Mouse (Mus musculus): ENCODE data around the gene Mindy4. TPM values are rescaled to one million over a fixed set of nuclear protein-coding genes. Genes with fewer than 3 reads are reported as not detected.

Gene Mindy4
- polyA plus RNA-seq, 1 experiment = 4.9 TPM

- H3K4me1 ChIP-seq (ENCODE audit: control insufficient read depth, insufficient read depth, low read length) = peaks cover 10% of the 10 kb centered on the region
- TF ChIP-seq POLR2A (IDR thresholded peaks at IDR 0.05; ENCODE audit: borderline replicate concordance, insufficient read depth, low read length) (no peak), CTCF (IDR thresholded peaks at IDR 0.05; ENCODE audit: borderline replicate concordance, insufficient read depth, low read depth, low read length) (no peak)
- no peak overlapping the region for H3K27ac ChIP-seq (ENCODE audit: insufficient read depth, low read length)
- WGBS = 79% methylated on average over 12 of the region's 12 CpGs
- H3K27me3 ChIP-seq (ENCODE audit: control insufficient read depth, insufficient read depth, low read length) = no peaks in the 10 kb centered on the region
- H3K4me3 ChIP-seq (replicated peaks; ENCODE audit: insufficient read depth, low read depth, low read length) = no peak overlapping the region
- DNase-seq = no peak
Observed at GRCm38 (mm10) chr6:55246911-55247438, 43.8 kb downstream of the Mindy4 start.

GRCm38 (mm10) chr6:55249263-55249662 lies 46.1 kb downstream of the Mindy4 start:
- peaks cover 9% of the 10 kb centered on the region; the same call in 1 of the 2 replicates for H3K4me1 ChIP-seq (ENCODE audit: control insufficient read depth, insufficient read depth, low read length)
- DNase-seq = no peak
- 95% methylated on average over 9 of the region's 9 CpGs for WGBS
- no peak overlapping the region for H3K27ac ChIP-seq (ENCODE audit: insufficient read depth, low read length)
- H3K4me3 ChIP-seq (replicated peaks; ENCODE audit: insufficient read depth, low read depth, low read length) = no peak overlapping the region
- TF ChIP-seq CTCF (IDR thresholded peaks at IDR 0.05; ENCODE audit: borderline replicate concordance, insufficient read depth, low read depth, low read length) (no peak), POLR2A (IDR thresholded peaks at IDR 0.05; ENCODE audit: borderline replicate concordance, insufficient read depth, low read length) (no peak)
- H3K27me3 ChIP-seq (ENCODE audit: control insufficient read depth, insufficient read depth, low read length) = no peaks in the 10 kb centered on the region

DNA sequence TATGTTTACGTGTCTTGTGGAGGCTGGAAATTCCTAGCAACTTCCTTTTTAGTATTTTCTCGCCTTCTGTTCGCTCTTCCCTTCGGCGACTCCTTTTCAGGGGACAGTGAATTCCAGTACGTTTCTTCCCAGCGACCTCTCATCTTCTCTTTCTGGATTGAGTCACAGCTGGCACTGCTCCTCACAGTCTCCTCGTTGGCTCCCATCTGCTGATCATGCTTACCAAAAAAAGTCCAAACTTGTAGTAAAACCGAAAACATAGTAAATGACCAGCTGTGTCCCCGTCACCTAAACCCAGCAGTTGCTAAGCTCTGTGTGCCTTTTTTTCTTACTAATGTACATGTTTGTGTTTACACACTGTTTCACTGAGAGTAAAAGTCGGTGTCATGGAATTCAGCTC lies 47.6 kb downstream of the Mindy4 start:
- H3K27ac ChIP-seq (ENCODE audit: insufficient read depth, low read length) = no peak overlapping the region
- 59% methylated on average over 11 of the region's 11 CpGs for WGBS
- peaks cover 9% of the 10 kb centered on the region; the same call in 1 of the 2 replicates for H3K4me1 ChIP-seq (ENCODE audit: control insufficient read depth, insufficient read depth, low read length)
- DNase-seq = no peak
- no peaks in the 10 kb centered on the region for H3K27me3 ChIP-seq (ENCODE audit: control insufficient read depth, insufficient read depth, low read length)
- TF ChIP-seq POLR2A (IDR thresholded peaks at IDR 0.05; ENCODE audit: borderline replicate concordance, insufficient read depth, low read length) = no peak
- TF ChIP-seq CTCF (IDR thresholded peaks at IDR 0.05; ENCODE audit: borderline replicate concordance, insufficient read depth, low read depth, low read length) = no peak
- H3K4me3 ChIP-seq (replicated peaks; ENCODE audit: insufficient read depth, low read depth, low read length) = no peak overlapping the region

- peaks cover 9% of the 10 kb centered on the region; the same call in 1 of the 2 replicates for H3K4me1 ChIP-seq (ENCODE audit: control insufficient read depth, insufficient read depth, low read length)
- 86% methylated on average over 7 of the region's 7 CpGs for whole genome bisulfite sequencing
- DNase-seq = no peak
Observed at GRCm38 (mm10) chr6:55251596-55251995, 48.4 kb downstream of the Mindy4 start.

GRCm38 (mm10) chr6:55252731-55253247 lies 49.6 kb downstream of the Mindy4 start:
- H3K4me1 ChIP-seq (ENCODE audit: control insufficient read depth, insufficient read depth, low read length) = peaks cover 3% of the 10 kb centered on the region; the same call in 1 of the 2 replicates
- no peak for DNase-seq
- TF ChIP-seq POLR2A (IDR thresholded peaks at IDR 0.05; ENCODE audit: borderline replicate concordance, insufficient read depth, low read length) (no peak), CTCF (IDR thresholded peaks at IDR 0.05; ENCODE audit: borderline replicate concordance, insufficient read depth, low read depth, low read length) (no peak)
- no peaks in the 10 kb centered on the region for H3K27me3 ChIP-seq (ENCODE audit: control insufficient read depth, insufficient read depth, low read length)
- no peak overlapping the region for H3K27ac ChIP-seq (ENCODE audit: insufficient read depth, low read length)
- WGBS = 84% methylated on average over 8 of the region's 8 CpGs
- no peak overlapping the region for H3K4me3 ChIP-seq (replicated peaks; ENCODE audit: insufficient read depth, low read depth, low read length)

More at GRCm38 (mm10) chr6:55251596-55251995, 48.4 kb downstream of the Mindy4 start:
- Histone ChIP-seq H3K4me3 (replicated peaks; ENCODE audit: insufficient read depth, low read depth, low read length) (no peak overlapping the region), H3K27me3 (ENCODE audit: control insufficient read depth, insufficient read depth, low read length) (no peaks in the 10 kb centered on the region), H3K27ac (ENCODE audit: insufficient read depth, low read length) (no peak overlapping the region)
- TF ChIP-seq POLR2A (IDR thresholded peaks at IDR 0.05; ENCODE audit: borderline replicate concordance, insufficient read depth, low read length) (no peak), CTCF (IDR thresholded peaks at IDR 0.05; ENCODE audit: borderline replicate concordance, insufficient read depth, low read depth, low read length) (no peak)

DNA sequence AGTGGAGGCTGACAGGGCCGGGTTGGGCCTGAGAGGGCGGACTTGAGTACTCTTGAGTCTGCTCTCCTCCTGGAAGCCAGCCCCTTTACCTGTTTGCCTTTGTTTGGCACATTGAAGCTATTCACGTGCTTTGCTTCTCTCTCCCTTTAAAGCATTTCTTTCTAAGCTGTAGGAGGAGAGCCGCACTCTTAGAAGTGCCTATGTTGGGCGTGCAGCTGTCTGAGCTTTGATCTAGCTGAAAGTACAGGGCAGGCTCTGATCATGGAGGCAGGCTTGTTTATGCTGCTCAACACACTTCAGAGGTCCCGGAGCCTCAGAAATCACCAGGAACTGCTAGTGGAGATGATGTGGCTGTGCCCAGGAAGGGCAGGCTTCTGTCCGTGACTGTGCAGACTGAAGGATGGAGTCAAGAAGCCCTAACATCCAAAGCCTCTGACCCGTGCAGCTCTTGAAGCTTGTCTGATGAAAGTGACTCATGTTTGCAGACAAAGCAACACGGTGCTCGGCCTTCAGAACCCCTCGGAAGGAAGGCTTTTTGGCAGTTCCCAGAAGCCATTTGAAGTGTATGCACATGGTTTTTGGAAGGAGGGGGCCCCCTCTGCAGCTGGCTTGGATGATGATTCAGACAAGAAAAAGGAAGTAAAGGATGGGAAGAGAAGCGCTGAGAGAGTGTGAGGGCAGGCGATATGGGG lies 53.5 kb downstream of the Mindy4 start:
- TF ChIP-seq CTCF (IDR thresholded peaks at IDR 0.05; ENCODE audit: borderline replicate concordance, insufficient read depth, low read depth, low read length) (no peak), POLR2A (IDR thresholded peaks at IDR 0.05; ENCODE audit: borderline replicate concordance, insufficient read depth, low read length) (no peak)
- Histone ChIP-seq H3K4me3 (replicated peaks; ENCODE audit: insufficient read depth, low read depth, low read length) (no peak overlapping the region), H3K27ac (ENCODE audit: insufficient read depth, low read length) (no peak overlapping the region), H3K27me3 (ENCODE audit: control insufficient read depth, insufficient read depth, low read length) (no peaks in the 10 kb centered on the region), H3K4me1 (ENCODE audit: control insufficient read depth, insufficient read depth, low read length) (peaks cover 3% of the 10 kb centered on the region; the same call in 1 of the 2 replicates)
- DNase-seq = no peak
- WGBS = 92% methylated on average over 13 of the region's 13 CpGs

GRCm38 (mm10) chr6:55257246-55257645 lies 54.1 kb downstream of the Mindy4 start:
- 82% methylated on average over 7 of the region's 7 CpGs for WGBS
- H3K27me3 ChIP-seq (ENCODE audit: control insufficient read depth, insufficient read depth, low read length) = no peaks in the 10 kb centered on the region
- H3K27ac ChIP-seq (ENCODE audit: insufficient read depth, low read length) = no peak overlapping the region
- H3K4me1 ChIP-seq (ENCODE audit: control insufficient read depth, insufficient read depth, low read length) = peaks cover 3% of the 10 kb centered on the region; the same call in 1 of the 2 replicates
- TF ChIP-seq CTCF (IDR thresholded peaks at IDR 0.05; ENCODE audit: borderline replicate concordance, insufficient read depth, low read depth, low read length) = no peak
- H3K4me3 ChIP-seq (replicated peaks; ENCODE audit: insufficient read depth, low read depth, low read length) = no peak overlapping the region
- no peak for DNase-seq
